Mouse (Mus musculus): ENCODE results near the gene Cdk20. TPM values are rescaled to one million over a fixed set of nuclear protein-coding genes. Genes with fewer than 3 reads are reported as not detected.

Cdk20 gene
- polyA plus RNA-seq, 1 experiment = 23.7 TPM

DNA sequence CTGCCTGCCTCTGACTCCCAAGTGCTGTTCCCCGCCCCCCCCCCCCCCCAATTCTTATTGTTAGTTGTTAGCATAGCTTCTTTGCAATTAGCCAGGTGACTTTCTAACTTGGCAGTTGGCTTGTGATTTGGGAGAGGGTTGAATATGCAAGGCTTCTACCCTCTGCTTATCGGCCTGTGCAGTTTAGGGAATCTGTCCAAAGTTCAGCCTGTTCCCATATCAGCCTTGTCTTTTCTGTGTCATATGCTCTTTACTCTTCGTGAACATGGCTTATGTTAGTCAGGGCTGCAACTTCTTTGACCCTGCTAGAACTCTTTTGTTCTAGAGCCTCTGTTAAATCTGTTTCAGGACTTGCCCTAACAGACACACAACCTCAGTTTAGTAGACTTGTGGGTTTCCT lies 7.8 kb upstream of the Cdk20 start:
- no peak for TF ChIP-seq CTCF (IDR thresholded peaks at IDR 0.05; ENCODE audit: borderline replicate concordance, extremely low read depth, insufficient read depth, insufficient read length)
- no peak for TF ChIP-seq POLR2A (IDR thresholded peaks at IDR 0.05; ENCODE audit: borderline replicate concordance, extremely low read depth, insufficient read depth, insufficient read length, poor library complexity, severe bottlenecking)
- DNase-seq (ENCODE audit: low read depth) = no peak

GRCm38 (mm10) chr13:64425280-64425679 lies 6.8 kb upstream of the Cdk20 start:
- DNase-seq (ENCODE audit: low read depth) = no peak

GRCm38 (mm10) chr13:64429328-64429727 lies 2.8 kb upstream of the Cdk20 start:
- DNase-seq (ENCODE audit: low read depth) = peak; percentile 53
- TF ChIP-seq CTCF (IDR thresholded peaks at IDR 0.05; ENCODE audit: borderline replicate concordance, extremely low read depth, insufficient read depth, insufficient read length) (peak; percentile 53; the same call in 1 of the 2 replicates), POLR2A (IDR thresholded peaks at IDR 0.05; ENCODE audit: borderline replicate concordance, extremely low read depth, insufficient read depth, insufficient read length, poor library complexity, severe bottlenecking) (no peak)

More at GRCm38 (mm10) chr13:64425280-64425679, 6.8 kb upstream of the Cdk20 start:
- TF ChIP-seq CTCF (IDR thresholded peaks at IDR 0.05; ENCODE audit: borderline replicate concordance, extremely low read depth, insufficient read depth, insufficient read length) (no peak), POLR2A (IDR thresholded peaks at IDR 0.05; ENCODE audit: borderline replicate concordance, extremely low read depth, insufficient read depth, insufficient read length, poor library complexity, severe bottlenecking) (no peak)

GRCm38 (mm10) chr13:64437801-64438200 lies 5.7 kb downstream of the Cdk20 start:
- no peak for TF ChIP-seq POLR2A (IDR thresholded peaks at IDR 0.05; ENCODE audit: borderline replicate concordance, extremely low read depth, insufficient read depth, insufficient read length, poor library complexity, severe bottlenecking)
- TF ChIP-seq CTCF (IDR thresholded peaks at IDR 0.05; ENCODE audit: borderline replicate concordance, extremely low read depth, insufficient read depth, insufficient read length) = no peak

GRCm38 (mm10) chr13:64438863-64439452 lies 6.8 kb downstream of the Cdk20 start:
- DNase-seq (ENCODE audit: low read depth) = peak; percentile 80
- TF ChIP-seq CTCF (IDR thresholded peaks at IDR 0.05; ENCODE audit: borderline replicate concordance, extremely low read depth, insufficient read depth, insufficient read length) (peak; percentile 80; the same call in 1 of the 2 replicates), POLR2A (IDR thresholded peaks at IDR 0.05; ENCODE audit: borderline replicate concordance, extremely low read depth, insufficient read depth, insufficient read length, poor library complexity, severe bottlenecking) (no peak)

More at GRCm38 (mm10) chr13:64437801-64438200, 5.7 kb downstream of the Cdk20 start:
- no peak for DNase-seq (ENCODE audit: low read depth)

DNA sequence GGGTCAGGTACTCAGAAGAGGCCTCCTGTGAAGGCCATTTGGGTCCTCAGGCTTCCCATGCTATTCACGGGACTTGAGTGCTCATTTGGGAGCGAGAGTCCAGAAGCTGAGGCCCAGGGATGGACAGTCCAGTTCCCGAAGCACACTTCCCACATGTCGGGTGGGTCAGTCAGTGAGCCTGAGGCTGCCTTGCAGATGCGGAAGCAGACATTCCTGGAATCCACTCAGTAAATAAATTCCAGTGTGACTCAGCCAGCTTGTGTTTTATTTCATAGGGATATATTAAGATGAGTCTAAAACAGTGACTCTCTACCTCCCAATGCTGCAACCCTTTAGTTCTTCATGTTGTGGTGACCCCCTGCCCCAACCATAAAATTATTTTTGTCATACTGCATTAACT lies 7.4 kb downstream of the Cdk20 start:
- no peak for DNase-seq (ENCODE audit: low read depth)
- TF ChIP-seq POLR2A (IDR thresholded peaks at IDR 0.05; ENCODE audit: borderline replicate concordance, extremely low read depth, insufficient read depth, insufficient read length, poor library complexity, severe bottlenecking) (no peak), CTCF (IDR thresholded peaks at IDR 0.05; ENCODE audit: borderline replicate concordance, extremely low read depth, insufficient read depth, insufficient read length) (no peak)

DNA sequence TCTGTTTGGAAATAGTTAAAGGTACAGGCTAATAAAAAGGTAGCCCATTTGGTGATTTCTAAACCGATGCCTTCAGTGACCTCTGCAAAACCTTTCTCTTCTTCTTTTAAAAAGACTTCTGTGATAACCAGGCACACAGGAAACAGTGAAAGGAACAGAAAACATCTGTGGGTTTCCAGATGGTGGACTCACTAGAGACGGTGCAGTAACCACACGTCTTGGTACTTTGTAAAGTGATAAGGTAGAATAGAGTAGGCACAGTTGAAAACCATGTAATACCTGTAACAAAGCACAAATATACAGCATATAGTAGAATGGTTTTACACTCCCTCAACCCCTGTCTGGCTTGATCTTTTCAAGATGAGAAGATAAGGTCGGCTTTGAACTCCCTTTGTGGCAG lies 8.5 kb downstream of the Cdk20 start:
- DNase-seq (ENCODE audit: low read depth) = no peak
- TF ChIP-seq POLR2A (IDR thresholded peaks at IDR 0.05; ENCODE audit: borderline replicate concordance, extremely low read depth, insufficient read depth, insufficient read length, poor library complexity, severe bottlenecking) = no peak
- TF ChIP-seq CTCF (IDR thresholded peaks at IDR 0.05; ENCODE audit: borderline replicate concordance, extremely low read depth, insufficient read depth, insufficient read length) = no peak

DNA sequence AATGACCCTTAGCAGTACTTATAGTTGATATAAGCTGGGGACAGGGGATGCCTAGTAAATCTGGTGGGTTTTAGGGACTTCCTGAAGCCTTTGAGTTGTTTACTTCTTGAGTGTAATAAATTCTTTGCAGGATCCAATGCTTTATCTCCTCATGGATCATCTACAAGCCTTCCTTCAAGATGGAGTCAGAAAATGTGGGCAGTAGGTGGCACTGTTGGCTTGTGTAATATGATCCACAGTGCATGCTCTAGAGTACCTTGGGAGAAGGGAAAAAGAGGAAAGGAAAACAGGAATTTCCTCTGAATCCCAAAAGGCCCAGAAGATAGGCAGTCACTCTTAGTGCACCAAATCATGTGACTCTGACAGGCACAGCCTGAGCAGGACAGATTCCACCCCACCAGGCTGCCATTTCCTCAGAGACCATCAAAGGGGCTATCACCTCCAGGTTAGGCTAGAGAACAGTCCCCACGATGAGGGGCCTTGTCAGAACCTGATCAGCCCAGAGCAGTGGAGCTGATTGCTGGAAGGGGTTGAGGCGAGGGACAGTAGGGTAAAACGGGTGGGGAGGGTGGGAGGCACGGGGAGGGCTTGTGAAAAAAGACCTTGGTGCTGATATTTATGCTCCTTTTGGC lies 11.3 kb downstream of the Cdk20 start:
- TF ChIP-seq CTCF (IDR thresholded peaks at IDR 0.05; ENCODE audit: borderline replicate concordance, extremely low read depth, insufficient read depth, insufficient read length) (peak; percentile 63; the same call in 1 of the 2 replicates), POLR2A (IDR thresholded peaks at IDR 0.05; ENCODE audit: borderline replicate concordance, extremely low read depth, insufficient read depth, insufficient read length, poor library complexity, severe bottlenecking) (no peak)
- DNase-seq (ENCODE audit: low read depth) = peak; percentile 85

DNA sequence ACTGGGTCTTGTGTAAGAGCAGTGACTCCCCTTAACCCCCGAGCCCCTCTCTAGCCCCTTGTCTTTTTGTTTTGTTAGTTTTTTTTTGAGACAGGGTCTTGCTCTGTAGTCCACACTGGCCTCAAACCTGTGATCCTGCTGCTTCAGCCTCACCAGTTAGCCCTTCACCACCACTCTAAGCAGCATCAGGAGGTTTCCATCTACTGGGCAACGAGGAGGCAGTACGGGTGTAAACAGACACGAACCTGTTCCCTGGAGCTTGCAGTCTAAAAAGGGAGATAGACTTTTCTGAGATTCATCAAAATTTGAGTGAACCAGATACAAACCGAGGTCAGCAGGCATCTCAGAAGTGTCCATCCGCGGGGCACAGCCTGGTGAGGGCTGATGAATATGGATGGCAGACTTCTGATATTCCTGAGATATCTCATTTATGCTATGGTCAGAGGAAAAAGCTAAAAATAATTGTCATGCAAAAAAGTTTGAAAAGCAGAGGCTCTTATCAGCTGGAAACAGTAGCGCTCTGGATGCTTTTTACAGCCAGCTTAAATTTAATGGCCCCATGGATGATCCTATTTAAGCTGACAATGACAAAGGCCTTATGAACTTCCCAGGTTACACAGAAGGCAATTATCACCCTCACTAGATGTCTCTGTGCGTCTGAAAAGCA lies 13.3 kb downstream of the Cdk20 start:
- DNase-seq (ENCODE audit: low read depth) = peak; percentile 22
- no peak for TF ChIP-seq POLR2A (IDR thresholded peaks at IDR 0.05; ENCODE audit: borderline replicate concordance, extremely low read depth, insufficient read depth, insufficient read length, poor library complexity, severe bottlenecking)

DNA sequence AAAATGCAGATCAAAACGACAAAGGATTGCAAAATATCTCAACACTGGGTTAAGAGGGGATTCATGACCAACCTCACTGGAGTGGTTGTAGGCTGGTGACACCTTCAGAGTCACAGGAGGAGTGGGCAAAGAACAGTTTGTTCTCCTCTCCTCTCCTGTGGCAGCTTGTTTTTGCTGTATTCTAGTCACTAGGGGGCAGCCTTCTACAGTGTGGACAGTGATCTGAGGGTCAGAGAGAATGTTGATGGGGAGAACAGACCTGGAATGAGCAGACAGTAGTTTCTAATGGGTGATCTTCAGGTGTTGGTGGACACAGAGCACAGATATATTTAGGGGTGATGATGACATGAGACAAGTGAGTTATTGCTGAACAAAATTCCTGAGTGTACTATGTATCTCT lies 15.8 kb downstream of the Cdk20 start:
- DNase-seq (ENCODE audit: low read depth) = peak; percentile 51
- TF ChIP-seq POLR2A (IDR thresholded peaks at IDR 0.05; ENCODE audit: borderline replicate concordance, extremely low read depth, insufficient read depth, insufficient read length, poor library complexity, severe bottlenecking) (no peak), CTCF (IDR thresholded peaks at IDR 0.05; ENCODE audit: borderline replicate concordance, extremely low read depth, insufficient read depth, insufficient read length) (peak; percentile 63)

DNA sequence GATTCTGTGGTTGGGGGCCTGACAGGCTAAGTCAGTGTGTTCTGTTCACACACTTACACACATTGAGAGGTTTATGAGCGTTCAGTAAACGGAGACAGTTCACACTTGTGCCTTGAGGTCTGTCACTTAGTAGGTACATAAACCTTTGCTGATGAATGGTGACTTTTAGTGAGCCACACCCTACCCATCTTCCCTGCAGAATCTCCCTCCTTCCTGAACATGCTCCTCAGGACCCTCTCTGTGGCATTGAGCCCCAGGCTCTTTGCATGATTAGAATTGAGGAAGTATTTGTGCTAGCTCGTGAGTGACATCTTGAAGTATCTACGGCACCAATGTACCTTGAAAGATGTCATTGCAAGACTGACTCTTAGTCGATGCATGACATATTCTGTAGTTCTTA lies 16.6 kb downstream of the Cdk20 start:
- TF ChIP-seq CTCF (IDR thresholded peaks at IDR 0.05; ENCODE audit: borderline replicate concordance, extremely low read depth, insufficient read depth, insufficient read length) (no peak), POLR2A (IDR thresholded peaks at IDR 0.05; ENCODE audit: borderline replicate concordance, extremely low read depth, insufficient read depth, insufficient read length, poor library complexity, severe bottlenecking) (no peak)
- DNase-seq (ENCODE audit: low read depth) = no peak
